Mouse (Mus musculus) small intestine, adult 10 weeks (tissue): ENCODE results near the gene Ccz1. TPM values are rescaled to one million over a fixed set of nuclear protein-coding genes. Genes with fewer than 3 reads are reported as not detected.

Source experiments
- polyA plus RNA-seq: library from polyadenylated mRNA; stranded (reverse); fragments of 350-450 nt; fragmentation: Illumina TruSeq; extraction: RNeasy Lipid Tissue Mini Kit (QIAGEN cat#74804); gene quantifications from one replicate; pipeline ENCODE4 v1.2.3, GENCODE M21; 2014; ENCODE audit warnings: low replicate concordance

Ccz1 gene
- 156 TPM for polyA plus RNA-seq

DNA sequence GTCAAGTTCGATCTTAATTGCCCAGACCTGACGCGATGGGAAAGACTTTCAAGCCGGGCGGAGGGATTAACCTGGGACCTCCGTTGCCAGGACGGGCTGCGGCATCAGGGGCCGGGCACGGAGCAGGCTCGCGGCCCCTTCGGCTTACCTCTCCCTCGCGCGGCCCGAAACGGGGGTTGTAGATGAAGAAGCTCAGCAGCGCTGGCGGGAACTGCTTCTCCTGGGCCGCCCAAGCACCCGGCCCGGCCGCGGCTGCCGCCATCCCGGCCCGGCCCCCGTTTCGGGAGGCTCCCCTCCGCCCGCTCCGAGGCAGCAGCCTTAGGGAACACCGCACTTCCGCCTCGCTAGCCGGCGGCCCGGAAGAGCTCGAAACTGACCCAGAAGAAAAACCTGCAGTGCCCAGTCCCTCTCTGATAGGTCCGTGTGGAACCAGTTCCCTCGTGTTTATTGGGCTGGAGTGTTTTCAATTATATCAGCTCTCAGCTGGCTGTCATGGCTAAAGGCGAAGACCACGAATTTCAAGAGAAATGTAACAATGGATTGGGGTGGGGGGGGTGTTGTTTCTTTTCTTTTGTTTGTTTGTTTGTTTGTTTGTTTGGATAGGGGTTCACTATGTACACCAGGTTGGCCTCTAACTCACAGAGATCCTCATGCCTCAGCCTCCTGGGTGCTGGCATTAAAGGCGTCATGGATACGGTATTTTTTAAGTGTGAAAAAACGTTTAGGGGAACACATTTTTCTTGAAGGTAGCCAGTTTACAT is at the start of gene Ccz1:
Gene Ccz1, minus strand, starts transcription at position 327 of the 761 bp plus-strand sequence.

DNA sequence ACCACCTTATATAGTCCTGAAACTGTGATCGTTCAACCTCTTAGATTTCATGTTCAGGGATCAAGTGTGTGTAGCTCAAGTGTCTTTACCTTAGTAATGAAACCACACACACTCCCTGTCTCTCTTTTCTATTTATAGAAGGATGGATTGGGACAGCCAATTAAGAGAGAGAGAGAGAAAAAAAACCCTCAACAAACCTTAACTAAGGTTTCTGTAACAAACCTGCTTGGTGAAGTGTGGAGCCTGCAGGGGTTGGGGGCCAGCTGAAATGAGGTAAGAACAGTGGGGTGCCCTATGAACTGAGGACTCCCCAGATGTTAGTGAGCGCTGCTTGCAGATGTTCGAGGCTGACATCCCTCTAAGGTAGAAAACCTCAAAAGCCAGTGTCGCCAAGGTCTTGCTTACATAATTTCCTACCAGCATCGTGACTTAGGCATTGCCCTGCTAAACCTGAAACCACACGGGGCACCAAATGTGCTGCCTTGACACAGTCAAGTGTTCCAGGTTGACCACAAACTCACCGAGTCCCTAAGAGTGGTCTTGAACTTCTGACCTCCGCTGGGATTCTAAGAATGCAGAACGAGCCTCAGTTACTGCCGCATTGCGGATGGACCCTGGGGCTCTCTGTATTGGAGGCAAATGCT is 12.1 kb upstream of the Ccz1 start, which contains the start of gene Ocm:
Gene Ocm, minus strand, starts transcription at position 51 of the 644 bp plus-strand sequence.

Other genes with a start within 250 kb of the Ccz1 start
- 62.4 TPM for gene Eif2ak1, start 197.1 kb downstream of the Ccz1 start, polyA plus RNA-seq
- not detected for gene Ankrd61, start 117.2 kb downstream of the Ccz1 start, polyA plus RNA-seq
- gene Aimp2, start 105.0 kb downstream of the Ccz1 start, polyA plus RNA-seq = 3.3 TPM
- gene Pms2, start 104.9 kb downstream of the Ccz1 start, polyA plus RNA-seq = 6.9 TPM
- 1.4 TPM for gene Gm42421, start 86.7 kb downstream of the Ccz1 start, polyA plus RNA-seq
- gene Rsph10b, start 81.8 kb downstream of the Ccz1 start, polyA plus RNA-seq = not detected
- 4.7 TPM for gene Ocm, start 11.8 kb upstream of the Ccz1 start, polyA plus RNA-seq
- gene Lmtk2, start 85.6 kb upstream of the Ccz1 start, polyA plus RNA-seq = 15.6 TPM
- 0.71 TPM for gene Bhlha15, start 175.4 kb upstream of the Ccz1 start, polyA plus RNA-seq
- 0.89 TPM for gene Tecpr1, start 208.7 kb upstream of the Ccz1 start, polyA plus RNA-seq
- 90.1 TPM for gene Bri3, start 229.6 kb upstream of the Ccz1 start, polyA plus RNA-seq